Mouse (Mus musculus) liver, postnatal 0 days (tissue): Measurements from ENCODE around the gene Stk4. TPM values are rescaled to one million over a fixed set of nuclear protein-coding genes. Genes with fewer than 3 reads are reported as not detected.

Experiments used
- ATAC-seq: fragments of 200-750 bp; cut with Nextera tagmentation; 2 replicates; pipeline ENCODE4 v1.8.0; 2017; ENCODE audit warnings: mild to moderate bottlenecking, moderate library complexity
- DNase-seq: peaks from one replicate; pipeline ENCODE4 v3.0.0-alpha.2; 2016
- H3K27ac ChIP-seq: fragments of 300-500 bp; sonication (generic); 2 replicates; pipeline ENCODE4 v1.5.1; 2014; ENCODE audit warnings: antibody characterized with exemption, moderate library complexity, mild to moderate bottlenecking, low read depth
- H3K27me3 ChIP-seq: fragments of 300-500 bp; sonication (generic); 2 replicates; pipeline ENCODE4 v1.6.1; 2014; ENCODE audit warnings: low read length, control low read depth, mixed read lengths; ENCODE audit not compliant: insufficient read depth
- H3K36me3 ChIP-seq: fragments of 300-500 bp; sonication (generic); replicated peaks from 2 replicates; pipeline ENCODE4 v1.6.1; 2014; ENCODE audit warnings: mild to moderate bottlenecking, control low read depth, low read length, moderate library complexity, mixed read lengths; ENCODE audit not compliant: insufficient read depth
- H3K4me1 ChIP-seq: fragments of 300-500 bp; sonication (generic); 2 replicates; pipeline ENCODE4 v1.6.1; 2014; ENCODE audit warnings: antibody characterized with exemption, mild to moderate bottlenecking, control low read depth; ENCODE audit not compliant: insufficient read depth
- H3K4me2 ChIP-seq: fragments of 300-500 bp; sonication (generic); 2 replicates; pipeline ENCODE4 v1.6.1; 2014; ENCODE audit warnings: low read depth, mild to moderate bottlenecking, low read length, moderate library complexity, mixed read lengths
- H3K4me3 ChIP-seq: fragments of 300-500 bp; sonication (generic); 2 replicates; pipeline ENCODE4 v1.5.1; 2014; ENCODE audit warnings: low read depth, low read length
- H3K9ac ChIP-seq: fragments of 300-500 bp; sonication (generic); replicated peaks from 2 replicates; pipeline ENCODE4 v1.6.1; 2014; ENCODE audit warnings: mild to moderate bottlenecking, moderate library complexity
- H3K9me3 ChIP-seq: fragments of 300-500 bp; sonication (generic); 2 replicates; pipeline ENCODE4 v1.6.1; 2016; ENCODE audit warnings: mild to moderate bottlenecking, control low read depth, low read length, mixed read lengths
- CTCF ChIP-seq: sonication (generic); IDR thresholded peaks from 2 replicates; pipeline ENCODE4 v1.5.1; 2016; ENCODE audit warnings: antibody characterized with exemption, low read depth
- EP300 ChIP-seq: IDR thresholded peaks from 2 replicates; pipeline ENCODE4 v1.6.1; 2016; ENCODE audit warnings: antibody characterized with exemption, low read depth, mild to moderate bottlenecking
- WGBS: fragments of 180-500 bp; shearing (Covaris S2); extraction: QIAGEN DNeasy Blood & Tissue Kit; methylation state at CpG from one replicate; pipeline ENCODE4 v1.1.7; 2014; ENCODE audit not compliant: insufficient replicate concordance; 5-methylcytosine and 5-hydroxymethylcytosine counted together
- polyA plus RNA-seq: library from polyadenylated mRNA; unstranded; fragments of >200 nt; fragmentation: Nextera tagmentation; extraction: Ambion mirVana; gene quantifications from 2 replicates; pipeline ENCODE4 v1.2.1, GENCODE M21; 2015

Gene Stk4
- polyA plus RNA-seq, 1 experiment from 2014 or later, result 10.8 TPM

DNA sequence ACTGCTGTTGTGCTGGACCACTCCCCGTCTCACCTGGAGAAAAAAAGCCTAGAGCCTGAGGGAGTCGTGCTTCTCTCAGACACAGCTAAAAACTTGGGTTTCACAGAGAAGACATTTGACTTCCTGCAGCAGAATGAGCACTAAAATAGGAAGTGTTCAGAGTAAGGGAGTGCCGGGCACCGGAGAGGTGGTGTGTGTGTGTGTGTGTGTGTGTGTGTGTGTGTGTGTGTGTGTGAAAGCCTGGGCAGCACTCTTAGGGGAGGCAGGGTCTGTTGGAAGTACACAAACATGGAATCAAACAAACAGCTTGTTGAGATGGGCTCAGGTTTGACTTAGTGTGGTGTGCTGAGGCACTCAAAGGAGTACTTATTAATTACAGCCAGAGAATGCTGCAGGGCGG lies 5.0 kb downstream of the Stk4 start:
- ATAC-seq (no peak), DNase-seq (peak; percentile 52)
- 10% methylated on average over 5 of the region's 5 CpGs for WGBS
- Histone ChIP-seq H3K27me3 (no peaks in the 10 kb centered on the region), H3K27ac (peak overlapping the region; percentile 81), H3K36me3 (peaks cover 7% of the 10 kb centered on the region), H3K9me3 (no peaks in the 10 kb centered on the region), H3K4me2 (peak overlapping the region; percentile 90), H3K4me3 (peak overlapping the region; percentile 90), H3K4me1 (peaks cover 25% of the 10 kb centered on the region), H3K9ac (peak overlapping the region; percentile 87)
- TF ChIP-seq CTCF (no peak), EP300 (no peak)

DNA sequence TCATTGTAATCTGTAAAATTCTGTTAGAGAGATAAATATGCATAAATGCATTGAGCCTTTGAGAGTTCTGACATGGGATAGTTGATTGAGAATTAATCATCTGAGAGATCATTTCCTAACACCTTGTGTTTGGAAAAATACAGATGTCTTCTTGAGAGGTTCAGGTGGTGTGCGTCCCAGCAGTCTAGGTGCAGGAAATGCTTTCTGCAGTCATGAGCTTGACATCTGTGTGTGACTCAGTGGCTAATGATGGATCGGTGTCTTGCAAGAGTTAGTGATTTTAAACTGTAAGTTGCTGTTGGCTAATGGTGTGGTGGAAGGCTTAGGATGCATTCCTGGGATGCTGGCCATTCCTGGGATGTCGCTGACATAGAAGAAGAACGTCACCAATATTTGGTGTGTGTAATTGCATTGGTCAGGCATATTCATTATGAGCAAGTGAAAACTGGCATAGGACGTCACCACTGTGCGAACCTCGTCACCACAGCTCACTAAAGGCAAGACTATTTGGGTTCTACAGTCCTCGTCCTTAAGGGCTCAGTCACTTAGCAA lies 6.8 kb downstream of the Stk4 start:
- no peak for ATAC-seq
- no peak overlapping the region for H3K27ac ChIP-seq
- peaks cover 22% of the 10 kb centered on the region for H3K4me1 ChIP-seq
- DNase-seq, result no peak
- H3K9ac ChIP-seq, result no peak overlapping the region
- H3K4me3 ChIP-seq, result no peak overlapping the region
- H3K36me3 ChIP-seq, result peaks cover 25% of the 10 kb centered on the region
- no peaks in the 10 kb centered on the region for H3K27me3 ChIP-seq
- H3K4me2 ChIP-seq, result no peak overlapping the region; the same call in 1 of the 2 replicates
- H3K9me3 ChIP-seq, result no peaks in the 10 kb centered on the region
- WGBS, result 80% methylated on average over 8 of the region's 8 CpGs
- TF ChIP-seq CTCF, result no peak
- TF ChIP-seq EP300, result no peak

DNA sequence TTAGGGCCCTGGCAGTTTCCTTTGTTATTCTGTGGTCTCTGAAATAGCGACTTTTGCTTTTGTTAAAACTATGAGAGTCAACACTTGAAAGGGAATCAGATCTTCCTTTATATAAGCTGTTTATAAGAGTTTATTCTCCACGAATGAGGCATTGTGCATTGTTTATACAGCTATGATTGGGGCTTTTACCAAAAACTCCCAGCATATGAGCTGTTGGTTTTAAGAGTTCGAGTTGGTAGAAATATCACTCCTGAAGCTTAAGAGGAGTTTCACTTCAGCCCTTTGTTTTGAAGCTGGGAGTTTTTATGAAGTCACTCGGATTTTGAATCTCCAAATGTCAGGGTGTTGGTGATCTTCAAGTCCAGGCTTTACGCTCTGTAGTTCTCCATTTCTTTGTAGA lies 7.8 kb downstream of the Stk4 start:
- WGBS, result 48% methylated on average over 5 of the region's 5 CpGs
- Histone ChIP-seq H3K4me2 (peak overlapping the region; percentile 33), H3K27me3 (no peaks in the 10 kb centered on the region), H3K27ac (peak overlapping the region; percentile 50), H3K9me3 (no peaks in the 10 kb centered on the region), H3K4me1 (peaks cover 22% of the 10 kb centered on the region), H3K4me3 (no peak overlapping the region), H3K9ac (no peak overlapping the region; the same call in 1 of the 2 replicates), H3K36me3 (peaks cover 32% of the 10 kb centered on the region)
- DNase-seq, result no peak
- TF ChIP-seq CTCF, result no peak
- TF ChIP-seq EP300, result no peak
- no peak for ATAC-seq

DNA sequence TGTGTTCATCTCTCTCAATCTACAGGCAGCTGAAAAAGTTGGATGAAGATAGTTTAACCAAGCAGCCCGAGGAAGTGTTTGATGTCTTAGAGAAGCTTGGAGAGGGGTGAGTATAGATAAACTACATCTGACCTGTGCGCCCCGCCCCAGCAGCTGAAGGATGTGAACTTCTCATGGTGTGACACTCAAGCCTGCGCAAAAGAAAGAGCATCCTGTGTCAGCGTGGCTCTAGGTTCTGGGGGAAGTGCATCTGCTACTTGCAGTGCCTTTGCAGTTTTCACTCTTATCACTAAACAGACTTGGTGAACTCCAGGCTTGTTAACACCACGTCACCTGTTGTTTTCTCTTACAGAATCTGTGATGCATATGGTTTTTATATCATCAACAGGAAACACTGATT lies 9.4 kb downstream of the Stk4 start:
- Histone ChIP-seq H3K4me1 (peaks cover 24% of the 10 kb centered on the region), H3K27me3 (no peaks in the 10 kb centered on the region), H3K4me2 (no peak overlapping the region), H3K4me3 (no peak overlapping the region), H3K9me3 (no peaks in the 10 kb centered on the region), H3K27ac (no peak overlapping the region), H3K36me3 (peaks cover 35% of the 10 kb centered on the region), H3K9ac (no peak overlapping the region)
- 57% methylated on average over 6 of the region's 6 CpGs for WGBS
- DNase-seq, result no peak
- no peak for ATAC-seq
- TF ChIP-seq EP300 (no peak), CTCF (no peak)

DNA sequence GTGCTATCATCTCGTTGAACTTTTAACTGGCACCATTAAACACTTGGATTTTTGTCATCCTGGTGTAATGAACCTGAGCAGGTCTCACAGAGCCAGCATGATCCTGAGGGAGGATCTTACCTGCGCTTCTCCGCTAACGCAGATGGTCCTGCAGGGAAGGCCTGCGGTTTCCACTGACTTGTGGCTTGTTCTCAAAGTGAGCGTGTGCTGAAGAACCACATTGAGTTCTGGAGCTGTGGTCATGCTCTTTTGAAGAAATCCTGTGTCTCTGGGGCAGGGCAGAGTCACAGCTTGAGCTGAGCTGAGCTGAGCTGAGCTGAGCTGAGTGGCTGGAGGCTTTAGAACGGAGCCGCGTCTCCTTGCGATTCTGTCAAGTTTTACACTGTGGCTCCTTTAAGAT lies 11.5 kb downstream of the Stk4 start:
- no peaks in the 10 kb centered on the region for H3K9me3 ChIP-seq
- H3K27me3 ChIP-seq, result no peaks in the 10 kb centered on the region
- no peak overlapping the region for H3K9ac ChIP-seq
- peaks cover 18% of the 10 kb centered on the region for H3K4me1 ChIP-seq
- ATAC-seq (no peak), DNase-seq (no peak)
- H3K4me3 ChIP-seq, result no peak overlapping the region
- H3K4me2 ChIP-seq, result no peak overlapping the region
- H3K36me3 ChIP-seq, result peaks cover 49% of the 10 kb centered on the region
- TF ChIP-seq EP300 (no peak), CTCF (no peak)
- 90% methylated on average over 10 of the region's 10 CpGs for WGBS
- no peak overlapping the region for H3K27ac ChIP-seq

DNA sequence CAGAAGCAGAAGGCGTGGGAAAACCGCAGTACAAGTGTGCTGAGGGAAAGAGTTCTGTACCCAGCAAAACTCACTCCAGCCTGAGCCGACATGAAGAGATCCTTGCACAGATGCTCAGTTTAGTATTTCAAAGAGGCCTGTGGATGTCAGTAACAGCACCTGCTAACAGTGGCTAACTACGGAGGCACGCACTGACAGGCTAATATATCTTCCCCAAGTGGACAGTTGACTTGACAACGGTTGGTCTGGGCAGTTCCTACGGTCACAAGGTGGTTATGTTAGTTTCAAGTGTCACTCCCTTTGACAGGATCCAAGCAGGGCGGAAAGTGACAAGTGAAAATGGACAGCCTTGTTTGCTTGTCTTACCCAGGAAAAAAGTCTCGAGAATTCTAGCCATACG lies 12.1 kb downstream of the Stk4 start:
- no peak overlapping the region for H3K4me3 ChIP-seq
- ATAC-seq, result no peak
- WGBS, result 77% methylated on average over 10 of the region's 10 CpGs
- H3K9ac ChIP-seq, result no peak overlapping the region
- H3K4me2 ChIP-seq, result no peak overlapping the region
- H3K27me3 ChIP-seq, result no peaks in the 10 kb centered on the region
- DNase-seq, result no peak
- H3K4me1 ChIP-seq, result peaks cover 13% of the 10 kb centered on the region
- H3K36me3 ChIP-seq, result peaks cover 54% of the 10 kb centered on the region
- TF ChIP-seq EP300 (no peak), CTCF (no peak)
- peak overlapping the region; percentile 86 for H3K27ac ChIP-seq
- H3K9me3 ChIP-seq, result no peaks in the 10 kb centered on the region
